Mouse (Mus musculus) limb, embryonic 14.5 days (tissue): Measurements from ENCODE around the gene Ndufa7. TPM values are rescaled to one million over a fixed set of nuclear protein-coding genes. Genes with fewer than 3 reads are reported as not detected.

Experiments used
- ATAC-seq: fragments of 200-750 bp; cut with Nextera tagmentation; 2 replicates; pipeline ENCODE4 v1.8.0; 2017; ENCODE audit warnings: low read depth, moderate number of reproducible peaks, moderate TSS enrichment; ENCODE audit not compliant: low FRiP score
- DNase-seq: peaks from one replicate; pipeline ENCODE4 v3.0.0-alpha.2; 2015; ENCODE audit warnings: low spot score
- H3K27ac ChIP-seq: fragments of 300-500 bp; sonication (generic); replicated peaks from 2 replicates; pipeline ENCODE4 v1.5.1; 2014; ENCODE audit warnings: low read depth, mild to moderate bottlenecking, low read length, moderate library complexity, mixed read lengths
- H3K27me3 ChIP-seq: fragments of 300-500 bp; sonication (generic); 2 replicates; pipeline ENCODE4 v1.6.1; 2014; ENCODE audit warnings: low read length, mixed read lengths; ENCODE audit not compliant: control insufficient read depth, insufficient read depth
- H3K36me3 ChIP-seq: fragments of 300-500 bp; sonication (generic); 2 replicates; pipeline ENCODE4 v1.6.1; 2014; ENCODE audit warnings: mild to moderate bottlenecking, low read length, moderate library complexity, mixed read lengths; ENCODE audit not compliant: control insufficient read depth, insufficient read depth
- H3K4me1 ChIP-seq: fragments of 300-500 bp; sonication (generic); 2 replicates; pipeline ENCODE4 v1.6.1; 2014; ENCODE audit warnings: antibody characterized with exemption, low read length, mixed read lengths; ENCODE audit not compliant: control insufficient read depth, insufficient read depth
- H3K4me2 ChIP-seq: fragments of 300-500 bp; sonication (generic); replicated peaks from 2 replicates; pipeline ENCODE4 v1.6.1; 2014; ENCODE audit warnings: low read depth, mild to moderate bottlenecking, low read length, moderate library complexity; ENCODE audit not compliant: severe bottlenecking
- H3K4me3 ChIP-seq: fragments of 300-500 bp; sonication (generic); replicated peaks from 2 replicates; pipeline ENCODE4 v1.5.1; 2014; ENCODE audit warnings: low read length
- H3K9ac ChIP-seq: fragments of 300-500 bp; sonication (generic); 2 replicates; pipeline ENCODE4 v1.6.1; 2014; ENCODE audit warnings: mild to moderate bottlenecking, low read depth, low read length, moderate library complexity; ENCODE audit not compliant: severe bottlenecking
- H3K9me3 ChIP-seq: fragments of 300-500 bp; sonication (generic); 2 replicates; pipeline ENCODE4 v1.6.1; 2016; ENCODE audit warnings: low read length; ENCODE audit not compliant: control insufficient read depth
- POLR2A ChIP-seq: fragments of 200-500 bp; IDR thresholded peaks from 2 replicates; pipeline ENCODE4 v1.8.0; 2012; ENCODE audit warnings: inconsistent platforms, mild to moderate bottlenecking, moderate library complexity, borderline replicate concordance; ENCODE audit not compliant: insufficient read depth, insufficient read length; ENCODE audit errors: extremely low read depth
- WGBS: fragments of 180-500 bp; shearing (Covaris S2); extraction: QIAGEN DNeasy Blood & Tissue Kit; methylation state at CpG from one replicate; pipeline ENCODE4 v1.1.7; 2014; 5-methylcytosine and 5-hydroxymethylcytosine counted together
- polyA plus RNA-seq, 2 experiments: library from polyadenylated mRNA; depleted of rRNA in 1 of 2; stranded (reverse) in 1 of 2; unstranded in 1 of 2; fragments of >200 nt; fragmentation: Nextera tagmentation in 1 of 2; extraction: Ambion mirVana in 1 of 2; gene quantifications; 2 replicates each; pipeline versions ENCODE4 v1.2.1 to v1.2.3; 2012 to 2014

Gene Ndufa7
- polyA plus RNA-seq, 2 experiments: 302 to 530 TPM

- H3K36me3 ChIP-seq: no peaks in the 10 kb centered on the region
- H3K4me3 ChIP-seq: no peak overlapping the region
- DNase-seq (no peak), ATAC-seq (no peak)
- no peak overlapping the region for H3K27ac ChIP-seq
- peaks cover 5% of the 10 kb centered on the region; the same call in 1 of the 2 replicates for H3K4me1 ChIP-seq
- no peaks in the 10 kb centered on the region for H3K9me3 ChIP-seq
- WGBS: 65% methylated on average over 3 of the region's 3 CpGs
- H3K27me3 ChIP-seq: no peaks in the 10 kb centered on the region
- no peak overlapping the region for H3K4me2 ChIP-seq
- TF ChIP-seq POLR2A: no peak
- H3K9ac ChIP-seq: no peak overlapping the region
Observed at GRCm38 (mm10) chr17:33812475-33812874, 11.9 kb upstream of the Ndufa7 start.

- ATAC-seq: no peak
Observed at GRCm38 (mm10) chr17:33812990-33813389, 11.4 kb upstream of the Ndufa7 start.

GRCm38 (mm10) chr17:33815399-33815798 is 9.0 kb upstream of the Ndufa7 start:
- Histone ChIP-seq H3K4me3 (no peak overlapping the region), H3K27me3 (no peaks in the 10 kb centered on the region), H3K27ac (no peak overlapping the region), H3K4me2 (no peak overlapping the region), H3K9ac (no peak overlapping the region), H3K4me1 (peaks cover 12% of the 10 kb centered on the region), H3K36me3 (peaks cover 21% of the 10 kb centered on the region), H3K9me3 (no peaks in the 10 kb centered on the region)
- 91% methylated on average over 6 of the region's 6 CpGs for WGBS
- DNase-seq: no peak
- TF ChIP-seq POLR2A: no peak
- no peak for ATAC-seq

More at GRCm38 (mm10) chr17:33812990-33813389, 11.4 kb upstream of the Ndufa7 start:
- no peak overlapping the region for H3K27ac ChIP-seq
- peaks cover 8% of the 10 kb centered on the region for H3K4me1 ChIP-seq
- TF ChIP-seq POLR2A: no peak
- H3K27me3 ChIP-seq: no peaks in the 10 kb centered on the region
- H3K36me3 ChIP-seq: peaks cover under 1% of the 10 kb centered on the region; the same call in 1 of the 2 replicates
- H3K4me2 ChIP-seq: no peak overlapping the region
- WGBS: 68% methylated on average over 4 of the region's 4 CpGs
- no peaks in the 10 kb centered on the region for H3K9me3 ChIP-seq
- no peak for DNase-seq
- H3K4me3 ChIP-seq: no peak overlapping the region
- no peak overlapping the region for H3K9ac ChIP-seq

GRCm38 (mm10) chr17:33816612-33817011 is 7.8 kb upstream of the Ndufa7 start:
- Histone ChIP-seq H3K27me3 (no peaks in the 10 kb centered on the region), H3K36me3 (peaks cover 33% of the 10 kb centered on the region), H3K27ac (peak overlapping the region; percentile 81; the same call in 1 of the 2 replicates), H3K4me3 (peak overlapping the region; percentile 59), H3K4me2 (peak overlapping the region; percentile 93), H3K9me3 (no peaks in the 10 kb centered on the region), H3K4me1 (peaks cover 12% of the 10 kb centered on the region), H3K9ac (no peak overlapping the region)
- WGBS: 61% methylated on average over 5 of the region's 5 CpGs
- no peak for TF ChIP-seq POLR2A
- ATAC-seq (no peak), DNase-seq (no peak)

GRCm38 (mm10) chr17:33817184-33817968 is 7.0 kb upstream of the Ndufa7 start:
- Histone ChIP-seq H3K27me3 (no peaks in the 10 kb centered on the region), H3K4me1 (peaks cover 12% of the 10 kb centered on the region), H3K9me3 (no peaks in the 10 kb centered on the region), H3K9ac (peak overlapping the region; percentile 75), H3K27ac (peak overlapping the region; percentile 81), H3K4me2 (peak overlapping the region; percentile 93), H3K4me3 (peak overlapping the region; percentile 59), H3K36me3 (peaks cover 41% of the 10 kb centered on the region)
- TF ChIP-seq POLR2A: peak; percentile 73; the same call in 1 of the 2 replicates
- peak; percentile 95 for DNase-seq
- WGBS: 3% methylated on average over 70 of the region's 89 CpGs
- ATAC-seq: peak; percentile 96
